Mouse (Mus musculus): ENCODE data around the gene Stk19.

DNA sequence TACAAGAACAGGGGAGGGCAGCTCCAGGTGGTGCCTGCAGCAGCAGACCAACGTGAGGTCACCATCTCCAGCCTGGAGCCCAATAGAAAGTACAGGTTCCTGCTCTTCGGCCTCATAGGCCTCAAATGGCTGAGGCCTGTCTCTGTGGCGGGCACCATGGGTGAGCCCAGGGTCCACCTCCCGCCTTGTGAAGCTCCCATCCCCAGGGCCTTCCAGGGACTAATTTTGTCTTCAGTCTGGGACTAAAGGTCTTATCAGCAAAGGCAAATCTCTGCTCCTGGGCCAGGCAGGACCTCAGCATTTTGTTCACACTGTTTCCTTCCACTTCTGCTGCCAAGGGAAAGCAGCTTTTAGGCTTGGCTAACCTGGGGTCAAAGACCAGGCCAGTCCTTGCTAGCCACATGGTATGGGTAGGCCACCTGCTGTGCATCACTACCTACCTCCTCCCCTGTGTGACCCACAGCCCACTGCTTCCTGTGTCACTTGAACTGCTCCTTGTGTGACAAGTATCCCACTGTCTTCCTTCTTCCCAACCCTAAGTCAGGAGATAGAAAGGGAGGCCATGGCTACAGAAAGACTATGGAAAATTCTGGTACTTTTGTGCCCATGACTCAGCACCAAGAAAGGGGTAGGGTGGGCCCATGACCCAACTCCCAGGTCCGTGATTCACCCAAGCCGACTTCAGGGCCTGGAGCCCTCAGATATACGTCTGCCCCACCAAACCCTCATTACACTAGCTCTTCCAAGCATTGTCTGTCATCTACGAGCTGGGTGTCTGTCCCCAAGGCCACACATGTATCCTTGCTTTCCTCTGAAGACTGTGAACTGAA lies 40.2 kb downstream of the Stk19 start:
- no peak for TF ChIP-seq POLR2A (IDR thresholded peaks at IDR 0.05; ENCODE audit: low read depth, low read length)
- TF ChIP-seq CTCF (IDR thresholded peaks at IDR 0.05; ENCODE audit: borderline replicate concordance, insufficient read depth, low read length), result no peak

Measured in embryonic fibroblast, embryonic 13.5 days (primary cell).